Mouse (Mus musculus): ENCODE results near the gene Cd163. TPM values are rescaled to one million over a fixed set of nuclear protein-coding genes. Genes with fewer than 3 reads are reported as not detected.

Gene Cd163
- polyA plus RNA-seq, 1 experiment from 2014 or later, result 0.05 TPM

DNA sequence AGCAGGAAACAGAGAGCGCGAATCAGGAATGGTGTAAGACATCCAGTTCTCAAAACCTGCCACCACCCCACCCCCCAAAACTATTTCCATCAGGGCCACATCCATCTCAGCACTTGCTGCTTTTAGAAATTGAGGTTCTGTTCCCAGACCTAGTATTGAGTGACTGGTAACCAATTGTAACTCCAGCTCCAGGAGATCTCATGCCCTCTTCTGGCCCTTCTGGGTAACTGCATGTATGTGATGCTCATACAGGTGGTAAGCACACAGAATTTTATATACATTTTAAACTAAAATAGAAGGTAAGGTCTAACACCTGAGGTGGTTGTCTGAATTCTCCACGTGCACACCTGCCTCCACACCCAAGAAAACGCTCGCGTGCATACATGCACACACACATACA is 42.2 kb downstream of the Cd163 start:
- Histone ChIP-seq H3K4me3 (ENCODE audit: low read depth, low read length) (no peak overlapping the region), H3K4me1 (ENCODE audit: control insufficient read depth, insufficient read depth, low read length) (no peaks in the 10 kb centered on the region), H3K4me2 (ENCODE audit: low read depth, low read length) (no peak overlapping the region), H3K27me3 (ENCODE audit: control insufficient read depth, insufficient read depth, low read length) (no peaks in the 10 kb centered on the region), H3K9ac (replicated peaks; ENCODE audit: low read depth, low read length) (no peak overlapping the region), H3K27ac (ENCODE audit: low read depth, low read length) (no peak overlapping the region), H3K9me3 (ENCODE audit: control insufficient read depth, low read length) (no peaks in the 10 kb centered on the region), H3K36me3 (ENCODE audit: control insufficient read depth, insufficient read depth, low read length) (no peaks in the 10 kb centered on the region)
- WGBS, result 85% methylated on average over 6 of the region's 6 CpGs
- ATAC-seq (ENCODE audit: low read depth), result no peak

DNA sequence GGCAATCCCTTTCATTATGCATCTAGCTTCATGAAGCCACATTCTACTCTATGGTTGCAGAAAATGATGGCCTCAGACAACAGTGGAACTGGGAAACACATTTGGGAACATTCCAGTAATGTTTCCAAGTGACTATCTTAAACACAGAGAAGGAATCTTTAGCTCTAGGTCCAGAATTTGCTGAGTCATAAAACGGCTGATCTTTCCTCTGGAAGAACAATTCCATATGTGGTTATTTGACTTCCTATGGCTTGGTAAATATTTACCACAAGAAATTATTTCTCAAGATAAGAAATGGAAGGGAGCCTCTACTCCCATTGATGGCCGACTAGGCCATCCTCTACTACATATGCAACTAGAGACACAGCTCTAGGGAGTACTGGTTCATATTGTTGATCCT is 48.8 kb downstream of the Cd163 start:
- no peak overlapping the region for H3K4me2 ChIP-seq (ENCODE audit: low read depth, low read length)
- no peaks in the 10 kb centered on the region for H3K36me3 ChIP-seq (ENCODE audit: control insufficient read depth, insufficient read depth, low read length)
- 82% methylated on average over 2 of the region's 2 CpGs for WGBS
- no peaks in the 10 kb centered on the region for H3K9me3 ChIP-seq (ENCODE audit: control insufficient read depth, low read length)
- H3K4me1 ChIP-seq (ENCODE audit: control insufficient read depth, insufficient read depth, low read length), result no peaks in the 10 kb centered on the region
- H3K27me3 ChIP-seq (ENCODE audit: control insufficient read depth, insufficient read depth, low read length), result no peaks in the 10 kb centered on the region
- ATAC-seq (ENCODE audit: low read depth), result no peak
- H3K9ac ChIP-seq (replicated peaks; ENCODE audit: low read depth, low read length), result no peak overlapping the region
- no peak overlapping the region for H3K4me3 ChIP-seq (ENCODE audit: low read depth, low read length)
- H3K27ac ChIP-seq (ENCODE audit: low read depth, low read length), result no peak overlapping the region

DNA sequence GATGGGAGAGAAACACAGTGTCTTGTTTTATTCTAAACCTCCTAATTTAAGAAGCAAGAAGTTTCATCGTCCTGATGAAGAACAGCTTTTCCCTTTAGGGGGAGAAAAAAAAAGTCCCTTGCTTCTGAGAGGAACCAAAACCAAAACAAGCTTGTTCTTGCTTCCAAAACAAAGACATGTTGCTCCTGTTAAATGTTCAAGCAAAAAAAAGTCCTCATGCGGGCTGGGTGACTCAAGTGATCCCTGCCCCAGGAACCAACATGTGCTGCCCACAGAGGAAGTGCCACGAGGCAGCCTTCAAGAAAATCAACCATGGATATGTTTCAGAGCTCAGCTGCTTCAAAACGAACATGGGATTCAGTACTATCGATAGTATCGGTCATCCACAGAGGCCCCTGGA is 54.5 kb downstream of the Cd163 start:
- no peak overlapping the region for H3K4me2 ChIP-seq (ENCODE audit: low read depth, low read length)
- H3K27ac ChIP-seq (ENCODE audit: low read depth, low read length), result no peak overlapping the region
- no peaks in the 10 kb centered on the region for H3K27me3 ChIP-seq (ENCODE audit: control insufficient read depth, insufficient read depth, low read length)
- WGBS, result 84% methylated on average over 6 of the region's 6 CpGs
- ATAC-seq (ENCODE audit: low read depth), result no peak
- no peaks in the 10 kb centered on the region for H3K4me1 ChIP-seq (ENCODE audit: control insufficient read depth, insufficient read depth, low read length)
- no peaks in the 10 kb centered on the region for H3K36me3 ChIP-seq (ENCODE audit: control insufficient read depth, insufficient read depth, low read length)
- H3K9me3 ChIP-seq (ENCODE audit: control insufficient read depth, low read length), result no peaks in the 10 kb centered on the region
- no peak overlapping the region for H3K4me3 ChIP-seq (ENCODE audit: low read depth, low read length)
- H3K9ac ChIP-seq (replicated peaks; ENCODE audit: low read depth, low read length), result no peak overlapping the region

DNA sequence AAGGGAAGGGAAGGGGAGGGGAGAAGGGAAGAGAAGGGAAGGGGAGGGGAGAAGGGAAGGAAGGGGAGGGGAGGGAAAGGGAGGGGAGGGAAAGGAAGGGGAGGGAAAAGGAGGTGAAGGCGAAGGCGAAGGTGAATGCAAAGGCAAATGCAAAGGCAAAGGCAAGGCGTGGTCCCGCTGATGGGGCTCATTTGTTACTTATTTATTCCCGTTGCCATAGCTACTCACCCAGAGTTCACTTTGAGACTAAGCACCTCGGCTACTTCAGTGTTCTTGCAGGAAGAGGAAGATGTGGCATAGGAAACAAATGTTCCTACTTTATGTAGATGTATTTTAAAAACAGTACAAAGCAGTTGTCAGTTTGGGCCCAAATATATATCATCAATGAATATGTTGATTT is 56.1 kb downstream of the Cd163 start:
- ATAC-seq (ENCODE audit: low read depth), result no peak
- Histone ChIP-seq H3K27me3 (ENCODE audit: control insufficient read depth, insufficient read depth, low read length) (no peaks in the 10 kb centered on the region), H3K9me3 (ENCODE audit: control insufficient read depth, low read length) (no peaks in the 10 kb centered on the region), H3K27ac (ENCODE audit: low read depth, low read length) (no peak overlapping the region), H3K9ac (replicated peaks; ENCODE audit: low read depth, low read length) (no peak overlapping the region), H3K4me3 (ENCODE audit: low read depth, low read length) (no peak overlapping the region), H3K36me3 (ENCODE audit: control insufficient read depth, insufficient read depth, low read length) (no peaks in the 10 kb centered on the region), H3K4me2 (ENCODE audit: low read depth, low read length) (no peak overlapping the region), H3K4me1 (ENCODE audit: control insufficient read depth, insufficient read depth, low read length) (no peaks in the 10 kb centered on the region)
- 51% methylated on average over 6 of the region's 6 CpGs for WGBS

DNA sequence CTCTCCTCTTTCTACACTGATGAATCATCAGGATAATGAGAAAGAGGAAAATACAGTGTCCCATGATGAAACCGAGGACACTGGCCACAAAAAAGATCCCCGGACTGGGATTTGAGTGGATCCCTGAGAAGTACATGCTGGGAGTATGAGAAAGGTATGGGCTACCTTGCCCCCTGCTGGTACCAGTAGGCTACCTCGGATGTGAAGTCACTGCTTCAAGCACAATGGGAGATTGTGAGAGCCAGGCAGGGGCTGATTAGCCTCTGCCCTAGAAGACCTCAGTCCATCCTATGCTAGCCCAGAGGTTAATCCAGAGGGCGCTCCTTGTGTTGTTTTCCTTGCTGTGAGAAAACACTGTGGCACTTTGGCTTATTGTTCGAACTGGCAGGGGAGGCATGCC is 59.9 kb downstream of the Cd163 start:
- Histone ChIP-seq H3K4me2 (ENCODE audit: low read depth, low read length) (no peak overlapping the region), H3K9ac (replicated peaks; ENCODE audit: low read depth, low read length) (no peak overlapping the region), H3K27ac (ENCODE audit: low read depth, low read length) (no peak overlapping the region), H3K4me3 (ENCODE audit: low read depth, low read length) (no peak overlapping the region), H3K36me3 (ENCODE audit: control insufficient read depth, insufficient read depth, low read length) (no peaks in the 10 kb centered on the region), H3K27me3 (ENCODE audit: control insufficient read depth, insufficient read depth, low read length) (no peaks in the 10 kb centered on the region), H3K9me3 (ENCODE audit: control insufficient read depth, low read length) (no peaks in the 10 kb centered on the region), H3K4me1 (ENCODE audit: control insufficient read depth, insufficient read depth, low read length) (no peaks in the 10 kb centered on the region)
- no peak for ATAC-seq (ENCODE audit: low read depth)
- WGBS, result 66% methylated on average over 5 of the region's 5 CpGs

DNA sequence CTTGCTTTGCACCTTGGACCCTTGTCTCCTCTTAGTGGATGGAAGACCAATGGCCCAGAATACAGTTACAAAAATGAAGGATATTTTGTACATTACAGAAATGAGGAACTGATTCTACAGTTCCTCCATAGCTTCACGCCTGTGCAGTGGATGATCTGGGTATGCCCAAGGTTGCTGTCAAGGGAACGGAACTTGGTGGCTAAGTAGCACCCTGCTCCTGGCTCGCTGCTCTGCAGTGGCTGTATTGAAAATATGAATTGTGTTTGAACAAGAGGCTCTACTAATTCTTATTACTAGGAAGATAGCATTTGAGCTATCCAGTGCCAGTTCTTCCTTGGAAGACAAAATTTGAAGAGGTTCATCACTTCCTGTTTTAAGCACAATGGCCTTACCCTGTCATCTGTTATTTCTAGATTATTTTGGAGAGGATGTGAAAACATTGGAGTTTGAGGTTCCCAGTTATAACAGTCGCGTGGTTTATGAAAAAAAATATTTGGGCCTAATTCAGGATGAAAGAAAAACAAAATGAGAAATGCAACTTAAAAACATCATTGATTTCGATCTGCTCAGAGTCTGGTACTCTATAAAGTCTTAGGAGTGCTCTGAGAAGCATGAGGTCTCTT is 69.2 kb downstream of the Cd163 start:
- no peak for ATAC-seq (ENCODE audit: low read depth)
- no peak overlapping the region for H3K4me2 ChIP-seq (ENCODE audit: low read depth, low read length)
- WGBS, result 91% methylated on average over 6 of the region's 6 CpGs
- no peak overlapping the region for H3K9ac ChIP-seq (replicated peaks; ENCODE audit: low read depth, low read length)
- H3K36me3 ChIP-seq (ENCODE audit: control insufficient read depth, insufficient read depth, low read length), result no peaks in the 10 kb centered on the region
- no peaks in the 10 kb centered on the region for H3K4me1 ChIP-seq (ENCODE audit: control insufficient read depth, insufficient read depth, low read length)
- no peak overlapping the region for H3K4me3 ChIP-seq (ENCODE audit: low read depth, low read length)
- no peaks in the 10 kb centered on the region for H3K27me3 ChIP-seq (ENCODE audit: control insufficient read depth, insufficient read depth, low read length)
- H3K27ac ChIP-seq (ENCODE audit: low read depth, low read length), result no peak overlapping the region
- no peaks in the 10 kb centered on the region for H3K9me3 ChIP-seq (ENCODE audit: control insufficient read depth, low read length)

DNA sequence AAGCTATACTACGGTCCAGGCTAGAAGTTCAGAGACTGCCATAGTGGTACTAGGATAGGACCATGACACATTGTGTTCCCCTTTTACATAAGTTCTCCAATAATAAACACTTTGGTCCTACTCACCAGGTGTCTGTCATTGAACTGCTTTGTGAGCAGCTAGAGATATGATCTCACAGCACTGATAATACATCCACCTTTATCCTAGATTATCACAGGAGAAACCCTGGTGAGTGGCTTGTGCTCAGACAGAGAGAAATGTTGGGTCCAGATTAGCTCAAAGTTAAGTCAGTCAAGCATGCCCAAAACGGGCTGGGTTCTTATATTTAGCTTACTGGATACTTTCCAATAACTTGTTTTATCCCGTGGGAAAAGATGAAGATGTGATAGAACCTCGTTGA is 70.2 kb downstream of the Cd163 start:
- WGBS, result 87% methylated on average over 4 of the region's 4 CpGs
- Histone ChIP-seq H3K9me3 (ENCODE audit: control insufficient read depth, low read length) (no peaks in the 10 kb centered on the region), H3K27me3 (ENCODE audit: control insufficient read depth, insufficient read depth, low read length) (no peaks in the 10 kb centered on the region), H3K4me3 (ENCODE audit: low read depth, low read length) (no peak overlapping the region), H3K36me3 (ENCODE audit: control insufficient read depth, insufficient read depth, low read length) (no peaks in the 10 kb centered on the region), H3K4me1 (ENCODE audit: control insufficient read depth, insufficient read depth, low read length) (no peaks in the 10 kb centered on the region), H3K27ac (ENCODE audit: low read depth, low read length) (no peak overlapping the region), H3K9ac (replicated peaks; ENCODE audit: low read depth, low read length) (no peak overlapping the region), H3K4me2 (ENCODE audit: low read depth, low read length) (no peak overlapping the region)
- ATAC-seq (ENCODE audit: low read depth), result no peak

DNA sequence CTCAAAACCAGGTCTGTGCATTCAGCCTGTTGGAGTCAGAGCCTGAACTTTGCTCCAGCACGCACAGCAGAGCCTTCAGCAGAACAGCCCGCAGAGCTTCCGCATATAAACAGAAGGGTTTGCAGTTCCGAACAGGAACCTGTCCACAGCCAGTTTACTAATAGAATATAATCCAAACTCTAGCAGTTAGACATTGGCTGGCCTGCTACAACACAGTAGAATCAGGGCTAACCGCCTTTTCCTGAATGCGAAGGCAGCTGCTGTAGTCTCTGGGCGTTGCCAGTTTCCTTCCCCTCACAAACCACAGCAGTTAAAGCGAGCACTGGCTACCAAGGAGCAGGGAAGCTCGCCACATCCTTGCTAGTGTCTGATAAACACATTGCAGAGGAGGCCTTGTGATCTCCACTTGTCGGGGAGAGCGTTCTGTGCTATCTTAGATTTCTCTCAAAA is 71.0 kb downstream of the Cd163 start:
- Histone ChIP-seq H3K36me3 (ENCODE audit: control insufficient read depth, insufficient read depth, low read length) (no peaks in the 10 kb centered on the region), H3K27ac (ENCODE audit: low read depth, low read length) (no peak overlapping the region), H3K4me3 (ENCODE audit: low read depth, low read length) (no peak overlapping the region), H3K4me2 (ENCODE audit: low read depth, low read length) (no peak overlapping the region), H3K4me1 (ENCODE audit: control insufficient read depth, insufficient read depth, low read length) (no peaks in the 10 kb centered on the region), H3K27me3 (ENCODE audit: control insufficient read depth, insufficient read depth, low read length) (no peaks in the 10 kb centered on the region), H3K9ac (replicated peaks; ENCODE audit: low read depth, low read length) (no peak overlapping the region), H3K9me3 (ENCODE audit: control insufficient read depth, low read length) (no peaks in the 10 kb centered on the region)
- ATAC-seq (ENCODE audit: low read depth), result no peak
- 82% methylated on average over 11 of the region's 11 CpGs for WGBS

DNA sequence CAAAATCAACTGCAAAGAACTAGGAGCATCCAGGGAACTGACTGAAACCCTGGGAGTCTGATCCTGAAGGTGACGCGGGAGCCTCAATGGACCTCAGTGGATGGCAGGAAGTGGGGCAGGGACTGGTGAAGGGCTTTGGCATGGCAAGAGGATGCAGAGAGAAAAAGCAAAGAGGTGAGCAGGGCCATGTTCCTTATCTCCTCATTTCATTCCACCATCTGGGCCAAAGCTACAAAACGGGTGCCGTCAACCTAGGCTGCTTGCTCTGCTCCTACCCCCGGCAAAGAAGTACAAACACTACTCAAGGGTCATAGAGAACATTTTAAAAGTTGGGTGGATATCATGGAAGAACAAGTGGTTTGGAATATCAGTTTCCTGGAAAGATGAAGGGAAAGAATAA is 71.9 kb downstream of the Cd163 start:
- ATAC-seq (ENCODE audit: low read depth), result no peak
- no peak overlapping the region for H3K9ac ChIP-seq (replicated peaks; ENCODE audit: low read depth, low read length)
- no peak overlapping the region for H3K4me2 ChIP-seq (ENCODE audit: low read depth, low read length)
- H3K9me3 ChIP-seq (ENCODE audit: control insufficient read depth, low read length), result no peaks in the 10 kb centered on the region
- H3K27me3 ChIP-seq (ENCODE audit: control insufficient read depth, insufficient read depth, low read length), result no peaks in the 10 kb centered on the region
- no peaks in the 10 kb centered on the region for H3K4me1 ChIP-seq (ENCODE audit: control insufficient read depth, insufficient read depth, low read length)
- no peak overlapping the region for H3K27ac ChIP-seq (ENCODE audit: low read depth, low read length)
- 92% methylated on average over 5 of the region's 5 CpGs for WGBS
- no peak overlapping the region for H3K4me3 ChIP-seq (ENCODE audit: low read depth, low read length)
- no peaks in the 10 kb centered on the region for H3K36me3 ChIP-seq (ENCODE audit: control insufficient read depth, insufficient read depth, low read length)
